Comparison of ENCODE assay signal across 24 mouse cellular contexts in genomic region chr2:76409526-76409925, GRCm38 (mm10). TPM values are rescaled to one million over a fixed set of nuclear protein-coding genes. Genes with fewer than 3 reads are reported as not detected.
A peak's percentile ranks its signal among the peaks of the same experiment; 100 is the strongest.
DNase-seq lines count a peak whose midpoint lies in the region; ATAC-seq lines count a peak whose summit lies in the region.
"Had no signal": no experiment of that assay in that cellular context is flagged by ENCODE, and none has a peak within 500 bp of the region (broad histone marks: within the 10 kb centered on the region; RNA-seq: fewer than 3 reads in every experiment).

No protein-coding gene starts in this region.

- peaks cover 12% of the 10 kb centered on the region for H3K4me1 ChIP-seq in kidney, embryonic 16.5 days (ENCODE audit: insufficient read depth, low read length)

- H3K4me2 ChIP-seq in kidney, embryonic 16.5 days (replicated peaks; ENCODE audit: low read depth, low read length), result no peak overlapping the region
- H3K4me2 ChIP-seq: embryonic facial prominence, embryonic 15.5 days; forebrain, embryonic 15.5 days; heart, embryonic 11.5 days; heart, embryonic 15.5 days; hindbrain, embryonic 13.5 days had no signal

- H3K27me3 ChIP-seq in kidney, embryonic 16.5 days (ENCODE audit: insufficient read depth, low read length), result peaks cover 5% of the 10 kb centered on the region; the same call in 1 of the 2 replicates
- H3K27me3 ChIP-seq: embryonic facial prominence, embryonic 15.5 days; forebrain, embryonic 15.5 days; hindbrain, embryonic 13.5 days had no signal

- ATAC-seq in cerebellum, adult (ENCODE audit: insufficient number of reproducible peaks, low FRiP score, low TSS enrichment), result no peak
- no peak for ATAC-seq in kidney, embryonic 16.5 days (ENCODE audit: low FRiP score, low TSS enrichment)
- ATAC-seq: forebrain, embryonic 15.5 days; hindbrain, postnatal 0 days had no signal

- H3K27ac ChIP-seq in kidney, embryonic 16.5 days (ENCODE audit: low read length), result no peak overlapping the region
- H3K27ac ChIP-seq: embryonic facial prominence, embryonic 15.5 days; forebrain, embryonic 10.5 days; forebrain, embryonic 15.5 days; heart, adult 2 months; heart, embryonic 15.5 days; hindbrain, embryonic 13.5 days; hindbrain, postnatal 0 days had no signal

- 57% methylated on average over 1 of the region's 1 CpGs for whole genome bisulfite sequencing in kidney, embryonic 16.5 days

- DNase-seq in cerebellum, adult 18-20 months, result peak; percentile 40 to 48
- peak; percentile 34 for DNase-seq in lung, postnatal 36 days
- no peak for DNase-seq in lung, postnatal 4 days
- DNase-seq in cerebellum, postnatal 10 days, result peak; percentile 21 to 24
- no peak for DNase-seq in urinary bladder, postnatal 4 days (ENCODE audit: low spot score in 2 of 2)
- DNase-seq: adrenal gland, postnatal 10 days; embryo, embryonic 11 days; gastrocnemius, postnatal 14 days; heart, adult 2 months; heart, postnatal 14 days had no signal

- no peaks in the 10 kb centered on the region for H3K36me3 ChIP-seq in kidney, embryonic 16.5 days (ENCODE audit: insufficient read depth, low read length)
- H3K36me3 ChIP-seq: embryonic facial prominence, embryonic 15.5 days; forebrain, embryonic 10.5 days; forebrain, embryonic 15.5 days; heart, embryonic 15.5 days; hindbrain, embryonic 13.5 days had no signal

- H3K9me3 ChIP-seq in kidney, embryonic 16.5 days (ENCODE audit: low read length), result no peaks in the 10 kb centered on the region
- H3K9me3 ChIP-seq: embryonic facial prominence, embryonic 15.5 days; forebrain, embryonic 10.5 days; forebrain, embryonic 15.5 days; heart, embryonic 15.5 days; hindbrain, embryonic 13.5 days had no signal

- H3K4me3 ChIP-seq in kidney, embryonic 16.5 days (ENCODE audit: low read length), result no peak overlapping the region
- H3K4me3 ChIP-seq: embryonic facial prominence, embryonic 15.5 days; erythroblast, embryonic 14.5 days; forebrain, embryonic 10.5 days; forebrain, embryonic 15.5 days; heart, adult 2 months; heart, embryonic 15.5 days; hindbrain, embryonic 13.5 days had no signal

- no peak overlapping the region for H3K9ac ChIP-seq in kidney, embryonic 16.5 days (replicated peaks; ENCODE audit: low read length)
- H3K9ac ChIP-seq: embryonic facial prominence, embryonic 15.5 days; forebrain, embryonic 15.5 days; heart, embryonic 15.5 days; hindbrain, embryonic 13.5 days had no signal

RNA-seq across cellular contexts. Expression of gene Osbpl6, which starts 3.2 kb away (rescaled TPM):
- 17.8 and 18.4 TPM in 2 replicates for polyA plus RNA-seq in kidney, embryonic 16.5 days (2015; fragmentation: Nextera tagmentation; extraction: Ambion mirVana)
- polyA plus RNA-seq: erythroblast, embryonic 14.5 days had no signal

RNA-seq across cellular contexts. Expression of gene Rbm45, which starts 39.7 kb away (rescaled TPM):
- polyA plus RNA-seq in kidney, embryonic 16.5 days (2015; fragmentation: Nextera tagmentation; extraction: Ambion mirVana), result 14.5 and 16.9 TPM in 2 replicates

RNA-seq across cellular contexts. Expression of gene Cyct, which starts 49.3 kb away (rescaled TPM):
- polyA plus RNA-seq in kidney, embryonic 16.5 days (2015; fragmentation: Nextera tagmentation; extraction: Ambion mirVana), result not detected in 2 replicates
- polyA plus RNA-seq: C2C12; embryonic facial prominence, embryonic 11.5 days; embryonic facial prominence, embryonic 15.5 days; erythroblast, embryonic 14.5 days; forebrain, embryonic 10.5 days; gonadal fat pad, adult 2 months; heart, adult 2 months; hindbrain, embryonic 13.5 days; intestine, embryonic 14.5 days had no signal

Comparison
In these comparisons a context has a peak if more than half of its experiments do, and no peak if none do; other contexts are left out.
1. DNase-seq: peak in cerebellum, adult 18-20 months (2 of 2), lung, postnatal 36 days (single experiment) and cerebellum, postnatal 10 days (2 of 2); none in lung, postnatal 4 days (0 of 2) and urinary bladder, postnatal 4 days (0 of 2).